Mouse (Mus musculus) forebrain, embryonic 12.5 days (tissue): Measurements from ENCODE around the gene Isoc2a. TPM values are rescaled to one million over a fixed set of nuclear protein-coding genes. Genes with fewer than 3 reads are reported as not detected.
A peak's percentile ranks its signal among the peaks of the same experiment; 100 is the strongest.
"Not testable (repeated sequence)": the region's sequence is repeated elsewhere in the genome, so short reads cannot be mapped to it uniquely, and the experiment has no call there.

Source experiments
- ATAC-seq: fragments of 200-750 bp; cut with Nextera tagmentation; 2 replicates; pipeline ENCODE4 v1.8.0; 2017; ENCODE audit warnings: moderate TSS enrichment; ENCODE audit not compliant: low FRiP score
- H3K27ac ChIP-seq: fragments of 300-500 bp; sonication (generic); 2 replicates; pipeline ENCODE4 v1.5.1; 2016; ENCODE audit warnings: mild to moderate bottlenecking
- H3K27me3 ChIP-seq: fragments of 300-500 bp; sonication (generic); 2 replicates; pipeline ENCODE4 v1.6.1; 2016; ENCODE audit warnings: mild to moderate bottlenecking
- H3K36me3 ChIP-seq: fragments of 300-500 bp; sonication (generic); replicated peaks from 2 replicates; pipeline ENCODE4 v1.6.1; 2016; ENCODE audit warnings: mild to moderate bottlenecking
- H3K4me1 ChIP-seq: fragments of 300-500 bp; sonication (generic); 2 replicates; pipeline ENCODE4 v1.6.1; 2016
- H3K4me2 ChIP-seq: fragments of 300-500 bp; sonication (generic); 2 replicates; pipeline ENCODE4 v1.6.1; 2016; ENCODE audit warnings: mild to moderate bottlenecking, moderate library complexity
- H3K4me3 ChIP-seq: fragments of 300-500 bp; sonication (generic); replicated peaks from 2 replicates; pipeline ENCODE4 v1.5.1; 2016; ENCODE audit warnings: mild to moderate bottlenecking
- H3K9ac ChIP-seq: fragments of 300-500 bp; sonication (generic); 2 replicates; pipeline ENCODE4 v1.6.1; 2016; ENCODE audit warnings: mild to moderate bottlenecking
- H3K9me3 ChIP-seq: fragments of 300-500 bp; sonication (generic); 2 replicates; pipeline ENCODE4 v1.6.1; 2016
- WGBS: fragments of 180-500 bp; shearing (Covaris S2); methylation state at CpG from one replicate; pipeline ENCODE4 v1.1.7; 2016; 5-methylcytosine and 5-hydroxymethylcytosine counted together
- polyA plus RNA-seq: library from polyadenylated mRNA; unstranded; fragments of >200 nt; fragmentation: Nextera tagmentation; extraction: Ambion mirVana; gene quantifications from 2 replicates; pipeline ENCODE4 v1.2.1, GENCODE M21; 2016

The Isoc2a gene
- polyA plus RNA-seq, 1 experiment from 2014 or later, result 0.89 TPM

DNA sequence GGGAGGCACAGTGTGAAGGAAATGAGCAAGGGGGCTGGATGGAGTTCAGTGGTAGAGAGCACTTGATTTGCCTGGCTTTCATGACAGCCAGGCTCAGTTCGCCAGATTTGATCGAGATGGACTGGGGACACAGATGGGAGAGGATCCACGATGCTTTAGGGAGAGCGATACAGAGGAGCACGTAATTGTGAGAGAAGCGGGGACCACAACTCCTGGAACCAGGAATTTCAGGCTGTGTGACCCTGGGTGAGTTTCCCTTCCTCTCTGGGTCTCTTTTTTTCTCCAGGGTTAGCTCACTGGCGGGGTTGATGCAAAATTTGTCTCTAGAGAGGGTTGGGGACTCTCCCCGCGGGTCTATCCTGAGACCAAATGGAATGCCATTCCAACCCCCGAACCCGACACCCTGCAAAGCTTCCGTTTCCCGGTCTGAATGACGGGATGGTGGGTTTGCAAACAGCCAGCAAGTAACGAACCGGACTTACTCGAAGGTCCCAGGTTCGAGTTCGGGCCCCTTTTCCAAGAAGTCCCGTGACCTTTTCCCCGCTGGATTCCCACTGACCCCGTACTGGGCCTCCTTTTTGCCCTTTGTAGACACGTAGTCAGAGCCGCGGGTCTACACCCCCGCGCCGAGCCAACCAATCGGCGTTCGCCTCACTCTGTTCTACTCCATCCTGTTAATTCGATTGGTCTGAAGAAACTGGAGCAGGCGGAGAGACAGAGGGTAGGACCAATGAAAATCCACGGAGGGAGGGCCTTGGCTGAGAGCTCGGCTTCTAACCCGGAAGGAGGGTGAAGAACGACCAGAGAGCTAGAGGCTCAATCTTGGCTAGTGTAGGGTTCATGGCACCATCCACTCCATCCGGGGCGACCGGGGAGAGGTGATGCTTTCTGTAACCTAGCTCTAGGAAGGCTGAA lies 11.1 kb upstream of the Isoc2a start:
- Histone ChIP-seq H3K36me3 (no peaks in the 10 kb centered on the region), H3K4me2 (peak overlapping the region; percentile 62), H3K9me3 (no peaks in the 10 kb centered on the region), H3K4me3 (peak overlapping the region; percentile 64), H3K4me1 (peaks cover 10% of the 10 kb centered on the region), H3K27me3 (no peaks in the 10 kb centered on the region), H3K27ac (peak overlapping the region; percentile 65), H3K9ac (peak overlapping the region; percentile 66)
- ATAC-seq, result peak; percentile 100
- whole genome bisulfite sequencing, result 4% methylated on average over 40 of the region's 40 CpGs

DNA sequence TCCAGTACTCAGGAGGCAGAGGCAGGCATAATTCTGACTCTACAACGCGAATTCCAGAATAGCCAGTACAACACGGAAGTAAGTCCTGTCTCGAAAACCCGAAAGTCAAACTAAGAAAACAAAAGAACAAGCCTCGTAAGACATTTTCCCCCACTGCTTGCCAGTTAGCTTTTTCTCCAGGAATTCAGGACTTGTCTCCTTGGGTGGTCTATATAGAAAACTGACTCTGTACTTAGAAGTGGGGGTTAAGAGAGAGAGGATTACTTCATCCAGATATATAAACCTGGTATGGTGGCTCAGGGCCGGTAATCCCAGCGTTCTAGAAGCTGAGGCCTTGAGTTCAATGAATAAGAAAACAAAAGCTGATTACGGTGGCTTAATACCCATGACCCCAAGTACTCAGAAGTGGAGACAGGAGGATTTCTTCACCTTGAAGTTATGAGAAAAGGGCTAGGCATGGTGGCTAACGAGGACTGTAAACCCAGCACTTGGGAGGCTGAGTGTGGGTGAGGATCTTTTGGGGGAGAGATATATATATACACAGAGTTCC lies 10.2 kb upstream of the Isoc2a start:
- peaks cover 10% of the 10 kb centered on the region for H3K4me1 ChIP-seq
- peak overlapping the region; percentile 65 for H3K27ac ChIP-seq
- H3K9me3 ChIP-seq, result no peaks in the 10 kb centered on the region
- ATAC-seq, result no peak
- peak overlapping the region; percentile 64 for H3K4me3 ChIP-seq
- no peaks in the 10 kb centered on the region for H3K36me3 ChIP-seq
- peak overlapping the region; percentile 62 for H3K4me2 ChIP-seq
- 22% methylated on average over 10 of the region's 10 CpGs for WGBS
- no peaks in the 10 kb centered on the region for H3K27me3 ChIP-seq
- peak overlapping the region; percentile 66 for H3K9ac ChIP-seq

- H3K36me3 ChIP-seq, result no peaks in the 10 kb centered on the region
- WGBS, result 66% methylated on average over 6 of the region's 6 CpGs
- no peaks in the 10 kb centered on the region for H3K9me3 ChIP-seq
- peaks cover 10% of the 10 kb centered on the region for H3K4me1 ChIP-seq
- no peaks in the 10 kb centered on the region for H3K27me3 ChIP-seq
- H3K9ac ChIP-seq, result no peak within 1 kb of the TSS
- H3K4me2 ChIP-seq, result no peak within 1 kb of the TSS
- no peak within 1 kb of the TSS for H3K27ac ChIP-seq
- no peak for ATAC-seq
- H3K4me3 ChIP-seq, result no peak within 1 kb of the TSS
These were observed 6.8 kb upstream of the Isoc2a start, which contains the start of gene Isoc2b for GRCm38 (mm10) chr7:4870133-4870532. TSS of gene Isoc2b (minus strand) at chr7:4870258.

GRCm38 (mm10) chr7:4877226-4877625 lies 273 bp downstream of the Isoc2a start:
- ATAC-seq, result peak; percentile 7; the same call in 1 of the 2 replicates
- peak overlapping the region; percentile 39 for H3K9ac ChIP-seq
- 11% methylated on average over 11 of the region's 11 CpGs for WGBS

GRCm38 (mm10) chr7:4878186-4878585 lies 1.2 kb downstream of the Isoc2a start:
- H3K4me1 ChIP-seq, result peaks cover 18% of the 10 kb centered on the region
- H3K27ac ChIP-seq, result no peak overlapping the region
- peaks cover 7% of the 10 kb centered on the region; the same call in 1 of the 2 replicates for H3K9me3 ChIP-seq
- ATAC-seq, result no peak
- H3K27me3 ChIP-seq, result no peaks in the 10 kb centered on the region
- no peak overlapping the region for H3K4me3 ChIP-seq
- no peak overlapping the region for H3K9ac ChIP-seq
- no peaks in the 10 kb centered on the region for H3K36me3 ChIP-seq
- no peak overlapping the region for H3K4me2 ChIP-seq

More at GRCm38 (mm10) chr7:4877226-4877625, 273 bp downstream of the Isoc2a start:
- peaks cover 18% of the 10 kb centered on the region for H3K4me1 ChIP-seq
- no peaks in the 10 kb centered on the region for H3K36me3 ChIP-seq
- H3K9me3 ChIP-seq, result 0 out of 2 replicates have a peak, but pooled peaks cover 3% of the 10 kb centered on the region
- no peaks in the 10 kb centered on the region for H3K27me3 ChIP-seq
- H3K4me2 ChIP-seq, result peak overlapping the region; percentile 75
- no peak overlapping the region for H3K27ac ChIP-seq
- peak overlapping the region; percentile 53 for H3K4me3 ChIP-seq

DNA sequence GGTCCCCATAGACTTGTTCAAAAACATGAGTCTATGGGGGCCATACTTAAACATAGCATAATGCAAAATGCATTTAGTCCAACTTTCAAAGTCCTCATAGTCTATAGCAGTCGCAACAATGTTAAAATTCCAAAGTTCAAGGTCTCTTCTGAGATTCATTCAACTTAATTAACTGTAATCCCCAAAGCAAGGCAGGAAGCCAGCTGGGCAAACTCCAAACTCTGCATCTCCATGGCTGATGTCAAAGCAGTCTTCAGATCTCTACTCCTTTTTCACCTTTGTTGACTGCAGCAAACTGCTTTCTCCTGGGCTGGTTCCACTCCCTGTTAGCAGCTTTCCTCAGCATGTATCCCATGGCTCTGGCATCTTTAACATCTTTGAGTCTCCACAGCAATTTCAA lies 2.1 kb downstream of the Isoc2a start:
- H3K36me3 ChIP-seq, H3K4me3 ChIP-seq, H3K27me3 ChIP-seq, H3K4me2 ChIP-seq, ATAC-seq, H3K27ac ChIP-seq, H3K9ac ChIP-seq, H3K9me3 ChIP-seq: not testable (repeated sequence)
- WGBS, result 84% methylated on average over 1 of the region's 1 CpGs
- peaks cover 18% of the 10 kb centered on the region for H3K4me1 ChIP-seq

DNA sequence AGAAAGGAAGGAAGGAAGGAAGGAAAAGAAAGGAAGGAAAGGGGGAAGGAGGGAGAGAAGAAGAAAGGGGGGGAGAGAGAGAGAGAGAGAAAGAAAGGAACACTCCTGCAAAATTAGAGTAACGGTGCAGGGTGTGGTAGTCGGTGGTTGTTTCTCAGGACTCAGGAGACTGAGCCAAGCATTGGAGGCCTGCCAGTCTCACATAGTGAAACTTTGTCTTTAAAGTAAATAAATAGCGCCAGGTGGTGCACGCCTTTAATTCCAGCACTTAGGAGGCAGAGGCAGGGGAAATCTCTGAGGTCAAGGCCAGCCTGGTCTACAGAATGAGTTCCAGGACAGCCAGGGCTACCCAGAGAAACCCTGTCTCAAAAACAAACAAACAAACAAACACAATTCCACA lies 9.7 kb downstream of the Isoc2a start:
- H3K27me3 ChIP-seq, result no peaks in the 10 kb centered on the region
- H3K9me3 ChIP-seq, result peaks cover 7% of the 10 kb centered on the region; the same call in 1 of the 2 replicates
- H3K36me3 ChIP-seq, result no peaks in the 10 kb centered on the region
- no peak for ATAC-seq
- H3K9ac ChIP-seq, result no peak overlapping the region
- H3K4me1 ChIP-seq, result no peaks in the 10 kb centered on the region
- no peak overlapping the region for H3K4me3 ChIP-seq
- WGBS, result 86% methylated on average over 4 of the region's 4 CpGs
- no peak overlapping the region for H3K27ac ChIP-seq
- H3K4me2 ChIP-seq, result no peak overlapping the region

DNA sequence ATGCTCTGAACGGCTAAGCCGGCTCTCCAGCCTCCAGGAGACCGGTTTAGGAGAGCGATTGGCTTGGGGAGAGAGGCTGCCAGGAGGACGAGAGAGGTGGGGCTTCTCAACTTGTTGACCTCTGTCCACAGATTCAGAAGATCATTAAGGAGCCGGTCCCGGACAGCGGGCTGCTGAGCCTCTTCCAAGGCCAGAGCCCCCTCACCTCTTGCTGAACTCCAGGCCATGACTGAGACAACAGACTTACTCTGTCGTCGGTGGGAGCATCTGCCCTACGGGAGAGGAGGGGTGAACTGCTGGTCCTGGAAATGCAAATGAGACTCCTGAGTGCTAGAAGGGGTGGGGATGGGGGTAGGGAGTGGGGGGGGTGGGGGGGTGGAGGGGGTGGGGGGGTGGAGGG lies 18.2 kb downstream of the Isoc2a start:
- 74% methylated on average over 11 of the region's 11 CpGs for WGBS
- Histone ChIP-seq H3K36me3 (no peaks in the 10 kb centered on the region), H3K4me1 (peaks cover 9% of the 10 kb centered on the region), H3K4me3 (no peak overlapping the region), H3K27ac (no peak overlapping the region), H3K27me3 (peaks cover 7% of the 10 kb centered on the region), H3K9ac (no peak overlapping the region), H3K9me3 (no peaks in the 10 kb centered on the region), H3K4me2 (no peak overlapping the region)
- no peak for ATAC-seq

DNA sequence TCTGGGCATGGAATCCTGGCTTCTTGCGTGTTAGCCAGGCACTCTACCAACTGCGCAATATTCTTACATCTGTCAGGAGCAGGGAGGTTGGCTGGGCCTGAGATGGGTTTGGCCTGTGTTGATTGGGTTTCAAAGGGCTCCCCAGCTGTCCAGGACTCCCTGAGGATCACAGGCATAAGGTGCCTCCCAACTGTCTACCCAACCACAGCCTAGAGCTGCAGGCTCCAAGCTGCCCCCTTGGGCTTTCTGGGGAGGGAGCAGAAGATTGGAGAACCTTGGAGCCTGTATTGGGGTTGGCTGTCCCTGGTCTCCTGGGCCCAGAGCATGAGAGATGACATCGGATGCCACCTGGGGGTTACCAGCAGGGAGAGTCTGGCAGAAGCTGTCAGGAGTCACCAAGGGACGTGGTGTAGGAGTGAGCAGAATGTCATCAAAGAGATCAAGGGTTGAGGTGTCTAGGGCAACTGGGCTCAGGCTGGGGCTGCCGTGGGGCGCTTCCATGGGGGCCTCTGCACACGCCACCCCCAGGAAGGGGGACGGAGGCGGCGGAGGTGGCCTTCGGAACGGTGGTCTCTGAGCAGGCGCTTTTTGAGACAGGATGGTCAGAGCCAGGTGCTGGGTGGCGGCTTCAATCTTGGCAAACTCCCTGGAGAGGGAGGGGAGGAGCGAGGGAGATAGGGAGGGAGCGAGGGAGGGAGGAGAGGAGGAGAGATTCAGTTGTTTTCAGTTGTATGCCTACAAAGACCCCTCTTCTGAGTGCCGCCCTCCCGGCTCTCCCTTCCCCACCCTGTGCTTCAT lies 22.1 kb downstream of the Isoc2a start:
- peak; percentile 48; the same call in 1 of the 2 replicates for ATAC-seq
- no peaks in the 10 kb centered on the region for H3K36me3 ChIP-seq
- peak overlapping the region; percentile 42 for H3K4me2 ChIP-seq
- WGBS, result 20% methylated on average over 17 of the region's 18 CpGs
- H3K27ac ChIP-seq, result no peak overlapping the region
- peaks cover 5% of the 10 kb centered on the region for H3K9me3 ChIP-seq
- H3K27me3 ChIP-seq, result peaks cover 17% of the 10 kb centered on the region
- H3K9ac ChIP-seq, result peak overlapping the region; percentile 36; the same call in 1 of the 2 replicates
- peak overlapping the region; percentile 23 for H3K4me3 ChIP-seq
- H3K4me1 ChIP-seq, result peaks cover 12% of the 10 kb centered on the region

DNA sequence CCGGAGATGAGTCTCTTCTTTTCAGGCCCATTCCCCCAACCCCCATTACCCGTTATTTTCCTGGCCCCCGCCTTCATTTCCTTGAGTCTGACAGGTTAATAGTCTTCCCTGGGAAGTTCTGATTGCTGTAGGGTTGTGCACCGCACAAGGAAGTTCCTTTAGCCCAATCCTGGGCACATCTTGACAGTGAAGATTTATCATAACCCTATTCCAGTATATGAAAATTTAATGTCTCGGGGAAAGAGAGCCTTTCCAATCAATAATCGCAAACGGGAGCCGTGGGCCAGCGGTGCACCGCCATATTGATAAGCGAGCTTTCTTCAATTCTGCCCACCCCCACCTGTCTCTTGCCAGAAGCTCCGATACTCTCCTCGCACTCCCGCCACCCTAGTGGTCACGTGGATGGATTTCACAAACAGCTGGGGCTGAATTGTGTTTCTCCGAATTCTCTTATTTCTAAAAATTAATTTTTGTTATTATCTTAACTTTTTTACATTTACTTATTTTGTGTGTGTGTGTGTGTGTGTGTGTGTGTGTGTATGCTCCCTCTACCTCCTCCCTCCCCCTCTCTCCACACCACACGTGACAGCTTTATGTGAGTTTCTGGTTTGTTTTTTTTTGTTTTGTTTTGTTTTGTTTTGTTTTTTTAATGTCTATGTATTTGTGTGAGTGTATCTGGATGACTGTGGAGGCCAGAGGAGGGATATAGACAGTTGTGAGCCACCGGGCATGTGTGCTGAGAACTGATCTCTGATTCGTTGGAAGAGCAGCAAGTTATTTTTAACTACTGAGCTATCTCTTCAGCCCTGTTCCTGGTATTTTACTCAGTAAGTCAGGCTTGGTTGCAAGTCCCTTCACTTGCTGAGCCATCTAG lies 22.9 kb downstream of the Isoc2a start:
- Histone ChIP-seq H3K4me3 (peak overlapping the region; percentile 23), H3K36me3 (no peaks in the 10 kb centered on the region), H3K4me1 (peaks cover 12% of the 10 kb centered on the region), H3K27ac (no peak overlapping the region), H3K4me2 (peak overlapping the region; percentile 42), H3K27me3 (peaks cover 17% of the 10 kb centered on the region), H3K9me3 (peaks cover 5% of the 10 kb centered on the region), H3K9ac (peak overlapping the region; percentile 36; the same call in 1 of the 2 replicates)
- ATAC-seq, result peak; percentile 44; the same call in 1 of the 2 replicates
- WGBS, result 9% methylated on average over 19 of the region's 19 CpGs

- 18% methylated on average over 11 of the region's 11 CpGs for WGBS
- no peak overlapping the region for H3K4me3 ChIP-seq
- no peak for ATAC-seq
These were observed 23.5 kb downstream of the Isoc2a start for GRCm38 (mm10) chr7:4900523-4900851.

More at GRCm38 (mm10) chr7:4900523-4900851, 23.5 kb downstream of the Isoc2a start:
- H3K4me2 ChIP-seq, result peak overlapping the region; percentile 42; the same call in 1 of the 2 replicates
- H3K27ac ChIP-seq, result no peak overlapping the region
- H3K4me1 ChIP-seq, result peaks cover 12% of the 10 kb centered on the region
- H3K9ac ChIP-seq, result 0 out of 2 replicates have a peak overlapping the region, but pooled peaks have one; percentile 1
- H3K9me3 ChIP-seq, result peaks cover 5% of the 10 kb centered on the region
- peaks cover 17% of the 10 kb centered on the region for H3K27me3 ChIP-seq
- H3K36me3 ChIP-seq, result no peaks in the 10 kb centered on the region
